Mouse (Mus musculus): ENCODE measurements around the gene Tac1.

Gene Tac1

GRCm38 (mm10) chr6:7554829-7555391, at the start of gene Tac1:
TSS of gene Tac1 (plus strand) at chr6:7554879.
- DNase-seq, result no peak

- peak; percentile 95 for DNase-seq
These were observed 11.2 kb upstream of the Tac1 start for GRCm38 (mm10) chr6:7543511-7543910.

- DNase-seq, result no peak
These were observed 1.2 kb downstream of the Tac1 start for GRCm38 (mm10) chr6:7555688-7556476.

- no peak for DNase-seq
These were observed 3.5 kb downstream of the Tac1 start for GRCm38 (mm10) chr6:7558164-7558563.

- DNase-seq, result no peak
These were observed 7.8 kb downstream of the Tac1 start for GRCm38 (mm10) chr6:7562524-7562923.

- no peak for DNase-seq
These were observed 9.9 kb downstream of the Tac1 start for GRCm38 (mm10) chr6:7564537-7564936.

- no peak for DNase-seq
These were observed 16.5 kb downstream of the Tac1 start for GRCm38 (mm10) chr6:7571144-7571543.

- no peak for DNase-seq
These were observed 23.4 kb downstream of the Tac1 start for GRCm38 (mm10) chr6:7578031-7578430.

- DNase-seq, result no peak
These were observed 39.8 kb downstream of the Tac1 start for GRCm38 (mm10) chr6:7594445-7594844.

- DNase-seq, result no peak
These were observed 43.7 kb downstream of the Tac1 start for GRCm38 (mm10) chr6:7598416-7598815.

- DNase-seq, result no peak
These were observed 45.5 kb downstream of the Tac1 start for GRCm38 (mm10) chr6:7600228-7600627.

- no peak for DNase-seq
These were observed 46.8 kb downstream of the Tac1 start for GRCm38 (mm10) chr6:7601353-7602094.

- DNase-seq, result peak; percentile 77
These were observed 59.0 kb downstream of the Tac1 start for GRCm38 (mm10) chr6:7613676-7614075.
